Mouse (Mus musculus): Measurements from ENCODE around the gene Dmbt1.

DNA sequence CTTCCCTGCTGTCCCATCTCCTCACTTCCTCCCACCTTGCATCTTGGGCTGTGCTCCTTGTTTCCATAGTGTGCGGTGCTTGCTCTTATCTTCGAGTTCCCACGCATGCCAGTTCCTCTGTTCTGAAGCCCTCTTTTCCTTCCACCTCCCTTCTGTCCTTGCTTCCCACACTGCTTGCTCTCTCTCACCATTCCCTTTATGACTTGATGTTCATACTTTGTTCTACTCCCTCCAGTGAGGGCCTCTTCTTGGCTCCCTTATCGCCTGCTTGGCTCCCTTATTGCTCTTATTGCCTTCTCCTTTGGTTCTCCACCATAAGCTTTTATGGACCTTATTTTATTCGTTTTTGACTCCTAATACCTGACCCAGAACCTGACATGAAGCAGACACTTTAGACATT is 22.7 kb upstream of the Dmbt1 start:
- no peak for TF ChIP-seq POLR2A (IDR thresholded peaks at IDR 0.05; ENCODE audit: low read depth, low read length)
- no peak for TF ChIP-seq MYC (IDR thresholded peaks at IDR 0.05; ENCODE audit: low read depth, low read length)
- no peak for TF ChIP-seq EP300 (IDR thresholded peaks at IDR 0.05; ENCODE audit: low read length)
- TF ChIP-seq POLR2AphosphoS2 (IDR thresholded peaks at IDR 0.05; ENCODE audit: low read depth, low read length), result no peak
- TF ChIP-seq CTCF (conservative IDR thresholded peaks at IDR 0.05 in 1 of 2, IDR thresholded peaks at IDR 0.05 in 1 of 2; ENCODE audit: low read depth in 2 of 2, low read length in 2 of 2), result no peak
